Mouse (Mus musculus) stomach, postnatal 0 days (tissue): ENCODE results near the gene Fhod1. TPM values are rescaled to one million over a fixed set of nuclear protein-coding genes. Genes with fewer than 3 reads are reported as not detected.

Source experiments
- ATAC-seq: fragments of 200-750 bp; cut with Nextera tagmentation; 2 replicates; pipeline ENCODE4 v1.8.0; 2017; ENCODE audit not compliant: low FRiP score, low TSS enrichment
- DNase-seq: peaks from one replicate; pipeline ENCODE4 v3.0.0-alpha.2; 2016; ENCODE audit warnings: low spot score
- H3K27ac ChIP-seq: fragments of 300-500 bp; sonication (generic); replicated peaks from 2 replicates; pipeline ENCODE4 v1.5.1; 2014; ENCODE audit warnings: mild to moderate bottlenecking, control low read depth
- H3K27me3 ChIP-seq: fragments of 300-500 bp; sonication (generic); 2 replicates; pipeline ENCODE4 v1.6.1; 2014; ENCODE audit warnings: low read length; ENCODE audit not compliant: control insufficient read depth, insufficient read depth
- H3K36me3 ChIP-seq: fragments of 300-500 bp; sonication (generic); 2 replicates; pipeline ENCODE4 v1.6.1; 2014; ENCODE audit warnings: low read length, mixed read lengths; ENCODE audit not compliant: control insufficient read depth, insufficient read depth
- H3K4me1 ChIP-seq: fragments of 300-500 bp; sonication (generic); replicated peaks from 2 replicates; pipeline ENCODE4 v1.6.1; 2014; ENCODE audit warnings: antibody characterized with exemption; ENCODE audit not compliant: control insufficient read depth, insufficient read depth
- H3K4me2 ChIP-seq: fragments of 300-500 bp; sonication (generic); replicated peaks from 2 replicates; pipeline ENCODE4 v1.6.1; 2014; ENCODE audit warnings: low read depth, mild to moderate bottlenecking, control low read depth, moderate library complexity
- H3K4me3 ChIP-seq: fragments of 300-500 bp; sonication (generic); 2 replicates; pipeline ENCODE4 v1.5.1; 2014; ENCODE audit warnings: low read depth, low read length, control low read depth
- H3K9ac ChIP-seq: fragments of 300-500 bp; sonication (generic); 2 replicates; pipeline ENCODE4 v1.6.1; 2014; ENCODE audit warnings: mild to moderate bottlenecking, low read length, control low read depth, mixed read lengths
- H3K9me3 ChIP-seq: fragments of 300-500 bp; sonication (generic); 2 replicates; pipeline ENCODE4 v1.6.1; 2016; ENCODE audit warnings: low read length; ENCODE audit not compliant: control insufficient read depth
- CTCF ChIP-seq: IDR thresholded peaks from 2 replicates; pipeline ENCODE4 v1.5.1; 2016; ENCODE audit warnings: antibody characterized with exemption, low read depth, mild to moderate bottlenecking, moderate library complexity
- EP300 ChIP-seq: optimal IDR thresholded peaks from 2 replicates; pipeline ENCODE3; 2016; ENCODE audit warnings: antibody characterized with exemption
- WGBS: fragments of 180-500 bp; shearing (Covaris S2); extraction: QIAGEN DNeasy Blood & Tissue Kit; methylation state at CpG from one replicate; pipeline ENCODE4 v1.1.7; 2014; 5-methylcytosine and 5-hydroxymethylcytosine counted together
- polyA plus RNA-seq: library from polyadenylated mRNA; unstranded; fragments of >200 nt; fragmentation: Nextera tagmentation; extraction: Ambion mirVana; gene quantifications from 2 replicates; pipeline ENCODE4 v1.2.1, GENCODE M21; 2015

Fhod1 gene
- polyA plus RNA-seq, 1 experiment from 2014 or later = 0.63 TPM

GRCm38 (mm10) chr8:105305211-105306145 is 42.3 kb downstream of the Fhod1 start, which contains the start of gene Elmo3:
TSS of gene Elmo3 (plus strand) at chr8:105305601.
- Histone ChIP-seq H3K4me3 (peak within 1 kb of the TSS; percentile 47), H3K4me2 (peak within 1 kb of the TSS; percentile 74), H3K9me3 (no peaks in the 10 kb centered on the region), H3K4me1 (peaks cover 7% of the 10 kb centered on the region; the same call in 1 of the 2 replicates), H3K27me3 (no peaks in the 10 kb centered on the region), H3K9ac (peak within 1 kb of the TSS; percentile 67), H3K36me3 (peaks cover 18% of the 10 kb centered on the region), H3K27ac (peak within 1 kb of the TSS; percentile 92)
- peak; percentile 96 for DNase-seq
- 4% methylated on average over 29 of the region's 30 CpGs for WGBS
- TF ChIP-seq CTCF (peak; percentile 41), EP300 (no peak)
- peak; percentile 94 for ATAC-seq

GRCm38 (mm10) chr8:105304325-105305210 is 43.2 kb downstream of the Fhod1 start:
- Histone ChIP-seq H3K4me3 (no peak overlapping the region), H3K9ac (no peak overlapping the region), H3K4me1 (peaks cover 7% of the 10 kb centered on the region; the same call in 1 of the 2 replicates), H3K27ac (peak overlapping the region; percentile 92), H3K27me3 (no peaks in the 10 kb centered on the region), H3K9me3 (no peaks in the 10 kb centered on the region), H3K36me3 (peaks cover 21% of the 10 kb centered on the region), H3K4me2 (peak overlapping the region; percentile 20; the same call in 1 of the 2 replicates)
- no peak for TF ChIP-seq CTCF
- TF ChIP-seq EP300 = no peak
- DNase-seq = no peak
- 40% methylated on average over 9 of the region's 9 CpGs for WGBS
- peak; percentile 4; the same call in 1 of the 2 replicates for ATAC-seq

GRCm38 (mm10) chr8:105303874-105304273 is 43.9 kb downstream of the Fhod1 start:
- peaks cover 21% of the 10 kb centered on the region for H3K36me3 ChIP-seq
- no peak for DNase-seq

GRCm38 (mm10) chr8:105303396-105303795 is 44.4 kb downstream of the Fhod1 start:
- H3K4me1 ChIP-seq = peaks cover 12% of the 10 kb centered on the region
- no peaks in the 10 kb centered on the region for H3K9me3 ChIP-seq
- no peak overlapping the region for H3K4me2 ChIP-seq
- no peaks in the 10 kb centered on the region for H3K27me3 ChIP-seq
- no peak for TF ChIP-seq EP300
- TF ChIP-seq CTCF = no peak
- no peak overlapping the region for H3K4me3 ChIP-seq
- WGBS = 70% methylated on average over 7 of the region's 8 CpGs
- DNase-seq (no peak), ATAC-seq (no peak)
- H3K27ac ChIP-seq = no peak overlapping the region
- H3K9ac ChIP-seq = no peak overlapping the region
- peaks cover 23% of the 10 kb centered on the region for H3K36me3 ChIP-seq

More at GRCm38 (mm10) chr8:105303874-105304273, 43.9 kb downstream of the Fhod1 start:
- Histone ChIP-seq H3K9ac (no peak overlapping the region), H3K4me2 (no peak overlapping the region), H3K27me3 (no peaks in the 10 kb centered on the region), H3K4me1 (peaks cover 7% of the 10 kb centered on the region), H3K27ac (no peak overlapping the region), H3K4me3 (no peak overlapping the region), H3K9me3 (no peaks in the 10 kb centered on the region)
- WGBS = 72% methylated on average over 9 of the region's 9 CpGs
- no peak for ATAC-seq
- TF ChIP-seq EP300 = no peak

GRCm38 (mm10) chr8:105299962-105300361 is 47.8 kb downstream of the Fhod1 start:
- H3K9me3 ChIP-seq = no peaks in the 10 kb centered on the region
- H3K36me3 ChIP-seq = peaks cover 21% of the 10 kb centered on the region
- TF ChIP-seq EP300 (no peak), CTCF (no peak)
- no peaks in the 10 kb centered on the region for H3K27me3 ChIP-seq
- 72% methylated on average over 8 of the region's 8 CpGs for WGBS
- DNase-seq (no peak), ATAC-seq (no peak)
- H3K4me1 ChIP-seq = peaks cover 5% of the 10 kb centered on the region; the same call in 1 of the 2 replicates
- H3K9ac ChIP-seq = no peak overlapping the region
- H3K4me2 ChIP-seq = no peak overlapping the region
- H3K4me3 ChIP-seq = no peak overlapping the region
- no peak overlapping the region for H3K27ac ChIP-seq
